Mouse (Mus musculus): ENCODE measurements around the gene Ppp1cc. TPM values are rescaled to one million over a fixed set of nuclear protein-coding genes. Genes with fewer than 3 reads are reported as not detected.

Ppp1cc gene
- polyA plus RNA-seq, 1 experiment from 2014 or later: 209 TPM

Other genes starting within 250 kb of the Ppp1cc start
- gene Cux2, start 108.2 kb upstream of the Ppp1cc start, polyA plus RNA-seq (2015; fragmentation: Nextera tagmentation; extraction: Ambion mirVana): 28.5 and 29.8 TPM in 2 replicates
- 2.9 and 7.2 TPM in 2 replicates for gene Myl2, start 57.3 kb upstream of the Ppp1cc start, polyA plus RNA-seq (2015; fragmentation: Nextera tagmentation; extraction: Ambion mirVana)
- 0.46 and 0.69 TPM in 2 replicates for gene Ccdc63, start 17.5 kb upstream of the Ppp1cc start, polyA plus RNA-seq (2015; fragmentation: Nextera tagmentation; extraction: Ambion mirVana)
- gene Hvcn1, start 48.5 kb downstream of the Ppp1cc start, polyA plus RNA-seq (2015; fragmentation: Nextera tagmentation; extraction: Ambion mirVana): 2.1 and 2.2 TPM in 2 replicates
- gene Tctn1, start 106.2 kb downstream of the Ppp1cc start, polyA plus RNA-seq (2015; fragmentation: Nextera tagmentation; extraction: Ambion mirVana): 4.1 and 4.8 TPM in 2 replicates
- 8.5 and 8.6 TPM in 2 replicates for gene Pptc7, start 126.1 kb downstream of the Ppp1cc start, polyA plus RNA-seq (2015; fragmentation: Nextera tagmentation; extraction: Ambion mirVana)
- 18.5 and 18.9 TPM in 2 replicates for gene Rad9b, start 196.0 kb downstream of the Ppp1cc start, polyA plus RNA-seq (2015; fragmentation: Nextera tagmentation; extraction: Ambion mirVana)
- gene Vps29, start 196.1 kb downstream of the Ppp1cc start, polyA plus RNA-seq (2015; fragmentation: Nextera tagmentation; extraction: Ambion mirVana): 307 and 327 TPM in 2 replicates
- 46.9 and 53.6 TPM in 2 replicates for gene Gpn3, start 213.6 kb downstream of the Ppp1cc start, polyA plus RNA-seq (2015; fragmentation: Nextera tagmentation; extraction: Ambion mirVana)
- 135 and 142 TPM in 2 replicates for gene Fam216a, start 214.1 kb downstream of the Ppp1cc start, polyA plus RNA-seq (2015; fragmentation: Nextera tagmentation; extraction: Ambion mirVana)
- 163 and 169 TPM in 2 replicates for gene Arpc3, start 233.6 kb downstream of the Ppp1cc start, polyA plus RNA-seq (2015; fragmentation: Nextera tagmentation; extraction: Ambion mirVana)